Mouse (Mus musculus) CD4-positive, CD25-positive, alpha-beta regulatory T cell, adult 9 weeks (primary cell): ENCODE data around the gene Mphosph6. TPM values are rescaled to one million over a fixed set of nuclear protein-coding genes. Genes with fewer than 3 reads are reported as not detected.

Experiments
- polyA plus RNA-seq: library from polyadenylated mRNA; unstranded; fragments of 100-300 nt; shearing (Covaris generic); gene quantifications from one replicate; pipeline ENCODE4 v1.2.1, GENCODE M21; 2017

Gene Mphosph6
- 47.4 TPM for polyA plus RNA-seq

DNA sequence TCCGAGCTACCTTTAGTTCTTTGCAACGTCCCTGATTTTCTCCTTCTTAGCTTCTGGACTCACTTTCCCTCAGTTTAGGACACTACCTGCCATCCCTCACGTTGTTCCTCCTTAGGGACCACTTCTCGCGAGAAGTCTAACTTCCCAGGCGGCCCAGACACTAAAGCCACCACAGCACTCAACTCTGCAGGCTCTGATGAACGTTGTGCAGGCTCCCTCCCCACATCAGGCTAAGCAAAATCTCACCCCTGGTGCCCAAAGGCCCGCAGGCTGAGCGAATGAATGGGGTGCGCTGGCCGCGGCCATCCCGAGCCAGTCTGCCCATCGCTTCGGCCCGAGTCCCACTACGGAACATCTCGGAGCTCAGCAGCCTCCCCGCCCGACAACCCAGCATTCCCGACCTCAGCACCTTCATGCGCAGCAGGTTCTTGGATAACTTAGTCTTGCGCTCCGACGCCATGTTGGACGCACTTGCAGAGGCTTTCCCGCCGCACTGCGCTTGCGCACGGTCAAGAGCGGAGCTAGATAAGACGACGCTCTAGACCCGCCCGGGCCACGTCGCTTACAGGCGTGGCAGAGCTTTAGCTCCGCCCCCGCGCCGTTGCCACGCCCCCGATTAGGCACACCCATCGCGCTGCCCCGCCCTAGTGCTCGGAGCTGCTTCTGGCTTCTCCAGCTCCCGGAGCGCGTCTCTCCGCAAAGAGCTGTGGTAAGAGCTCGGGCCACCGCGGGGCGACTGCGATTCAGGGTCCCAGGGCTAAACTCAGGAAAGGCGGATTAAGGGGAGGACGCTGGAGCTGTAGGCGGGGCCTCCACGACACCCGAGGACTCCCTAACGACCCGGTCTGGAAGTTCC is at the start of gene Mphosph6:
TSS of gene Mphosph6 (minus strand) at position 501 of the 856 bp plus-strand sequence.

Other genes with a start within 250 kb of the Mphosph6 start
- gene Sdr42e1, start 128.3 kb downstream of the Mphosph6 start, polyA plus RNA-seq = 2.9 TPM
- gene Hsd17b2, start 100.0 kb downstream of the Mphosph6 start, polyA plus RNA-seq = not detected